Mouse (Mus musculus) urinary bladder, postnatal 10 days (tissue): Measurements from ENCODE around the gene Armc9.

ENCODE experiments used
- DNase-seq: peaks from one replicate; pipeline ENCODE4 v3.0.0; 2022; ENCODE audit warnings: low spot score

Armc9 gene

GRCm38 (mm10) chr1:86154133-86154823 lies at the start of gene Armc9:
Gene Armc9 (plus strand): TSS chr1:86154780.
- DNase-seq: peak; percentile 89

GRCm38 (mm10) chr1:86105054-86105453 lies 49.5 kb upstream of the Armc9 start:
- no peak for DNase-seq

DNA sequence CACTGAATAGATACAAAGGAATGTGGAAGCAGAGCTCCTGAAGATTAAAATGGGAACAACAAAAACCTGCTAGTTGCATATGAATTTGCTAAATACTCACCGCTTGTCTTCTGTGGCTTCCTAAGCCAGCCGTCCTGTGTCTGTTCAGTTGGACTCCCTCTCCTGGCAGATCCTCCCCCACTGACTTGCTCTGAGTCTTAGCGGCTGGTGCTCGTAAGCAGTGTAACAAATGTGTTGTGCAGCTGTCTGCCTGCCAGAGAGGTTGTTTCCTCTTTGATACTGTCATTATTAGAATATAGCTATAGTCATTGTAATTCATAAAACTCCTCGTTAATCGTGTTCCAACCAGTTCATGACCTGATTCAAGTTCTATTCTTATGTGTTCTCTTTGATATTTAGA lies 42.8 kb upstream of the Armc9 start, which contains the start of gene Htr2b:
Gene Htr2b (minus strand): TSS at position 192 of the 400 bp plus-strand sequence.
- no peak for DNase-seq

DNA sequence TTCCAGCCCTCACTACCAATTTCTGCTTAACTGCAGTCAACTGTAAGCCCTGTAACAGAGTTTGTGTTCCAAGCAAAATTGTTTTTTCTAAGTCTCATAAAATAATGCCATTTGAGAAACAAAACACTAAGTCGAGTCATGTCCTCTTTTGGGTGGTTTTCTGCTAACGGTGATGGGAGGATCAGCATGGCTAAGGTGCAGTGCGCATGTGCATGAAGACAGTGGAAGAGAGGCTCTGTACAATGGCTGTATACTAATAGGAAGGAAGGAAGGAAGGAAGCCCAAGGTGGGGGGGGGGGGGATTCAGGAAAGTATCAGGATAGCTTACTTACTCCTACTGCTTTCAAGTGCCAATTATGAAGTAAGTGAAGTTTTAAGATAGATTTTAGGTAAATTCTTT lies 40.4 kb upstream of the Armc9 start:
- DNase-seq: no peak

DNA sequence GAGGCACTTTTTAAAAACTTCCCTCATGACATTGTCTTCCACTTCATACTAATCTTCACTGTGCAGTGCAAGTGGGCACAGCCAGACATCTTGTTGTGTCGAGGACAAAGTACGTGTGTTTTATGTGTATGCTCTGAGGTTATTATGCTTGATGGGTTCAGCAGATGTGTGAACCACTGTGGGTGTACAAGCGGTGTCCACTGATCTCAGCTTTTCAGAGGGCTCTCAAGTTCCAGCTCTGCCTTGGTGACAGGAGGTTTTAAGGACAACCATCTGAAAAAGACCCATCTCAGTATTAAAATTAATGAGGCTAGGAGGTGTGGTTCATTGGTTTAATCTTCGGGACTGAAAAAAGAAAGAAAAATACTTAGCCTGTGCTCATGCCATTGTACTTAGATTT lies 35.0 kb upstream of the Armc9 start:
- no peak for DNase-seq

GRCm38 (mm10) chr1:86126036-86126435 lies 28.5 kb upstream of the Armc9 start:
- DNase-seq: no peak

- DNase-seq: no peak
These were observed 21.2 kb upstream of the Armc9 start, which contains the start of gene Gm21972 for GRCm38 (mm10) chr1:86133337-86133736. Gene Gm21972 (plus strand): TSS chr1:86133637.

- DNase-seq: no peak
These were observed 19.3 kb upstream of the Armc9 start for GRCm38 (mm10) chr1:86135315-86135714.

DNA sequence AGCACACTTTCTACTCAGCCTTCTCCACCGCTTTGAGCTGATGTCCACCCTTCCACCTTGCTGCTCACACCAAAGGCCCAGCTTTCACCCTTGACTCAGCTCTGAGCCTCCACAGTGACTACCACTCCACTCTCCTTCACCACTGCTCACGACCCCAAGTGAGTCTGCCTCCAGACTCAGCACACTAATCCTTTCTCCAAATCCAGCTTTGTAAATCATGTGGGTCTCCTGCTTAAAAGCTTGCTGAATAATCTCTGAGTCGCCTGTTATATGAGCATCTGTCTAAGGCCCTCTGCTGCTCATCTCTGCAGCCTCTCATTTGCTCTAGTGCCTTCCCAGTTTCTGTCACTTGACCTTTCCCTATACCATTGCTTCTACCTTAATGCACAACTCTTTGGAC lies 13.5 kb upstream of the Armc9 start:
- no peak for DNase-seq

GRCm38 (mm10) chr1:86143165-86143564 lies 11.4 kb upstream of the Armc9 start:
- DNase-seq: no peak

DNA sequence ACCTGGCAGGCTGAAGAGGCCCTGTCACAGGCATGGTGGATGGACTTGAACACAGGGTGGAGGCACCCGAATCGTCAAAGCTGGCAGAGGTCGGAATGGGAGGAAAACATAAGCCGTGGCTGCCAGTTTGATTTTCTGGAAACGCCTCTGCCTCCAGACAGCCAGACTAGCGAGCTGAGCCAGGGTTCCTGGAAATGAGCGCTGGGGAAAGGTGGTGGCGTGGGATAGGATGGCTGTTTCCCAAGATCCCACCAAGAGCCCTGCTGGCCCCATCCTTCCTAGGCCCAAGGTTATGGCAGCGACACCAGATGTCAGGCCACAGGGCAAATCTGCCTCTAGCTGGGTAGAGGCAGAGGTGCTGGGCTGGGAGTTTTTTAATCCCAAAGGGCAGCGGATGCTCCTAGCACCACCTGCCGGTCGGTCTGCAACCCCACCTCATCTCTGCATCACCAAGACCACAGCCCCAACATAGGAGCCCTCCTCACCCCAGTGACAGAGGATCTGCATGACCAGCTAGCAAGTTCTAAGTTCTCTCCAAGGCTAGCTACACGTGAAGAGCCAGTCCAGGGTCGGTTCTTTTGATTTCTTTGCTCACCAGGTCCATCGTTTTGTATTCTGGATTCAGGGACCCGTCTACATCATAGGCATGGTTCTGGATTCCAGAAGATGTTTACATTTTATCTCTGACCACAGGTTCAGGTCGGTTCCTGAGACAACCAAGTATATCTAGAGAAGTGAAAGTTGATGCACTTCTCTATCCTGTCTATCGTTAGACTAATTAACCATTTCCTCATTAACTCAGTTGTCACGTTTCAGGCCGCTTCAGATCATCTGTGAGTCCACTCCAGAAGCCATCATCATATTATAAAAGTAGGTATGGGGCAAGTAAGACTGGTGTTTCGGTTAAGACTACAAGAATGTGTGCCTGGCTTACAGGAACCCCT lies 10.3 kb upstream of the Armc9 start:
- DNase-seq: no peak

DNA sequence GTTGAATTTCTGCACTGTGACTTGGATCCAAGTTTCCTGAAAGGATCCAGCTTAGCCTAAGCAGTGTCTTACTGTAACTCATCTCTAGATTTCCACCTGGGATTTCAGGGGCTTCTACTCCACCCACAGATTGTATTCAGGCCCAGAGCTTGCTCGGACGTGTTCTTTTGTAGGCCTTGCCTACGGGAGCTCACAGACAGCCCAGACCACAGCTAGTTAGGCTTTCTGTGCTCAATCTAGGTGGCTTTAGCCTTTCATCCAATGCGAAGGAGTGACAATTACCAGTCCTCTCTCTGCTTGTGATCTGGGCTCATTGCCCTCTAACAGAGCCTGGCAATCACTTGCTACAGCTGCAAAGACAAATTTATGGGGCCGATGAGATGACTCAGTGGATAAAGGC lies 8.3 kb upstream of the Armc9 start:
- DNase-seq: no peak

DNA sequence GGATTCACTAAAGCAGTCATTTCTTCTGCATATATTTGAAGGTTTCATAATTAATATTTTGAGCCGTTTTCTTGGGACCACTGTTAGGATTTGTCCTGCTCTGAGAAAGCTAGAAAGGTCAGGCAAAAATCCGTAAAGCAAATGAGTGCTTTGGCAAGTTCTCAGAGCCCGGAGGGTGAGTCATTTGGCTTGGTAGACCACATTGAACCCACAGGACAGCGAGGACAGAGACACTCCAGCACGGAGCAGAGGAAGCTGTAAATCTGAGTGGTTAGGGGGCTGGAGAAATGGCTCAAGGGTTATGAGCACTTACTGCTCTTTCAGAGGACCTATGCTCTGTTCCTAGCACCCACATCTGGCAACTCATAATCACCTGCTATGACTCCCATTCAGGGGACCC lies 7.0 kb upstream of the Armc9 start:
- no peak for DNase-seq

DNA sequence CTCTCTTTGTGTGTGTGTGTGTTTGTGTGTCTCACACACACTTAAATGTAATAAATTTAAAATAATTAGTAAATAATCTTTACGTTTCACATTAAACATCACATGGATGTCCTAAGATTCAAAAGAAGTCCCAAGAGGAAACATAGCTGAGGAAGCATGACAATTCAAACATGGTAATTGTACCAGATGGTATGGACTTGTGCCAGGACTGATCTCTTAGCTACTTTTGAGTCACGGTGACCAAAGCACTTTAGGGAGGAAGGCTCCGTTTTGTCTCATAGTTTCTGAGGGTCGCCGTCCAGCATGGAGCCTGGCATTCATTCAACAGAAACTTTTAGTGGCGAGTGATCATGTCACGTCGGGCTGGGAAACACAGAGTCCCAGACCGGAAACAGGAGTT lies 6.4 kb upstream of the Armc9 start:
- DNase-seq: no peak

GRCm38 (mm10) chr1:86150929-86151328 lies 3.7 kb upstream of the Armc9 start:
- no peak for DNase-seq

- DNase-seq: no peak
These were observed 3.2 kb upstream of the Armc9 start for GRCm38 (mm10) chr1:86151376-86151775.

DNA sequence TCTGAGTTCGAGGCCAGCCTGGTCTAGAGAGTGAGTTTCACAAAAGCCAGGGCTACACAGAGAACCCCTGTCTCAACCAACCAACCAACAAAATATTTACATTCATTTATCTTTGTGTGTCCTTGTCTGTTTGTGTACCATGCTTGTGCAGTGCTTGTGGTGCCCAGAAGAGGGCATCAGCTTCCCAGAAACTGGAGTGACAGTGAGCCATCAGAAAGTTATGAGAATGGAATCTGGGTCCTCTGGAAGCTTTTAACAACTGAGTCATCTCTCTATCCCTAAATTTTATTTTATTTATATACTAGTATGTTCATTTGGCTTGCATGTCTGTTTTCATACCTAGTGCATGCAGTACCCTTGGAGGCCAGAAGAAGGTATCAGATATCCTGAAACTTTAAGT lies 2.0 kb upstream of the Armc9 start:
- DNase-seq: no peak

DNA sequence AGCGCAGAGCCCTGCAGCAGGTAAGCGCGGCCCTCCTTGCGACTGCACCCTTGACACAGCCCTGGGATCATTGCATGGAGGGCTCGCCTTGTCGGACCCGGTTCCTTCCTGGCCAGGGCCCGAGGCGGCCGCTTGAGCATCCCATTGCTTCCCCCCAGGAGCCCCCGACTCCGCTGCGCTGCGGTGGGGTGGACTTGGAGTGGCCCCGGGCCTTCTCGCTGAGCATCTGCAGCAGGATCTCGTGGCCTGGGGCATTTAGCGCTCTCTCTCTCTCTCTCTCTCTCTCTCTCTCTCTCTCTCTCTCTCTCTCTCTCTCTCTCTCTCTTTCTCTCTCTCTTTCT lies 214 bp downstream of the Armc9 start:
- DNase-seq: no peak

GRCm38 (mm10) chr1:86156075-86156474 lies 1.5 kb downstream of the Armc9 start:
- DNase-seq: no peak

DNA sequence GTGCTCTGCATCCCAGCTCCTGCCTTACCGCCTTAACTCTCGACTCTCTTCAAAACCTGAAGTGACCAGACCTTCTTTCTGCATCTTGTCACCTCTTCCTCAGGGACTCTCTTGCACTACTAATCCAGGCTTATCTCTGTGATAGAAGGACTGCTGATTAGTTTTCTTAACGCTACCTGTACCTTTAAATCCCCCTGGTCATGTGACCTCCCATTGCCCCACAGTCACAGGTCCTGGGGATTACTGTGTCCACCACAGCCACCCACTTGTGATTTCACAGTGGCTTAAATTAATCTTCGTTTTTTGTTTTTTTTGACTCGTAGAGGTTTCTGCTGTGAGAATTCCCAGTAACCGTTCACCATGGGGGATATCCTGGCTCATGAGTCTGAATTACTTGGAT lies 2.0 kb downstream of the Armc9 start:
- no peak for DNase-seq

DNA sequence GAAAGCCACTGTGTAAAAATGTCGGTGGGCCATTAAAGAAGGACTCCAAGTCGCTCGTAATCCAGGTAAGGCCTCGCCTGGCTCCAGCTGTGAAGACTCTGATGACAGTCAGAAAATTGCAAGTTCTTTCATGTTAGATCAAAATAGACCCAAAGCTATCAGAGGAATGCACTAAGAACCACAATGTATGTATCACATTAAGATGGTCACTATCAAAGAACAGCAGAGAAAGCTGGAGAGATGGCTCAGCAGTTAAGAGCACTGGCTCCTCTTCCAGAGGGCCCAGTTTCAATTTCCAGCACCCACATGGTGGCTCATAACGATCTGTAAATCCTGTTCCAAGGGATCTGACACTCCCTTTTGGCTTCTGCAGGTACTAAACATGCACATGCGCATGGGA lies 5.5 kb downstream of the Armc9 start:
- DNase-seq: no peak

GRCm38 (mm10) chr1:86160479-86160878 lies 5.9 kb downstream of the Armc9 start:
- DNase-seq: no peak

DNA sequence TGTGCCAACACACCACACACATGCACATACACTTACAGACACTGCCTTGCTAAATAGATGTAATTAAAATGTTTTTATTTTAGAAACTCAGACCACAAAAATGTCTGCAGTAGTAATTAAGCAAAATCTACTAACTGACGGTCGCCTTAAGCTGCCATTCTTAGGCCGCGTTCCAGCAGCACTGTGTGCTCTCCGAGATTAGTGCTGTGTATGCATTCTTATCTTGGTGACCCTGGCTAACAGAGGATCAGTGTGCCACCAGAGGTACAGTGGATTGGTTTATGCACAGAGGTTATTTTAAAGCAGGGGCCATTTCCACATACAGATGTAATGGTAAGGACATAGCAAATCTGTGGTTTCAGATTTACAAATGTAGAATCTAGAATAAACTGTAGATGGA lies 6.5 kb downstream of the Armc9 start:
- DNase-seq: no peak
